10 mouse cellular contexts compared by ENCODE assay signal in genomic region chr11:62757143-62757507, GRCm38 (mm10). TPM values are rescaled to one million over a fixed set of nuclear protein-coding genes. Genes with fewer than 3 reads are reported as not detected.
A peak's percentile ranks its signal among the peaks of the same experiment; 100 is the strongest.
DNase-seq lines count a peak whose midpoint lies in the region; ATAC-seq lines count a peak whose summit lies in the region.
"Had no signal": no experiment of that assay in that cellular context is flagged by ENCODE, and none has a peak within 500 bp of the region (broad histone marks: within the 10 kb centered on the region; RNA-seq: fewer than 3 reads in every experiment).

No protein-coding gene starts in this region.

- no peak for DNase-seq in kidney, postnatal 14 days
- no peak for DNase-seq in adrenal gland, adult 8-10 months
- no peak for DNase-seq in thymus, postnatal 14 days
- no peak for DNase-seq in frontal cortex, postnatal 10 days (ENCODE audit: low spot score in 2 of 2)

- 0 out of 2 replicates have a peak, but pooled peaks have one; percentile 10 for ATAC-seq in kidney, embryonic 15.5 days (replicated peaks; ENCODE audit: low FRiP score)
- ATAC-seq in embryonic facial prominence, embryonic 15.5 days (ENCODE audit: insufficient number of reproducible peaks, low FRiP score, low TSS enrichment, low read depth), result 0 out of 2 replicates have a peak, but pooled peaks have one; percentile 15
- ATAC-seq in intestine, embryonic 16.5 days, result peak; percentile 37
- ATAC-seq in midbrain, embryonic 16.5 days, result peak; percentile 57; the same call in 1 of the 2 replicates

- WGBS in kidney, embryonic 15.5 days, result 6% methylated on average over 7 of the region's 7 CpGs
- WGBS in embryonic facial prominence, embryonic 15.5 days, result 4% methylated on average over 7 of the region's 7 CpGs
- 9% methylated on average over 7 of the region's 7 CpGs for WGBS in intestine, embryonic 16.5 days
- WGBS in midbrain, embryonic 16.5 days, result 6% methylated on average over 7 of the region's 7 CpGs

- H3K4me1 ChIP-seq in kidney, embryonic 15.5 days, result peaks cover 12% of the 10 kb centered on the region
- peaks cover 9% of the 10 kb centered on the region for H3K4me1 ChIP-seq in embryonic facial prominence, embryonic 15.5 days
- H3K4me1 ChIP-seq in intestine, embryonic 16.5 days (ENCODE audit: control insufficient read depth, insufficient read depth, low read length), result peaks cover 7% of the 10 kb centered on the region
- H3K4me1 ChIP-seq in midbrain, embryonic 16.5 days (ENCODE audit: control insufficient read depth, insufficient read depth, low read length), result no peaks in the 10 kb centered on the region

- peak overlapping the region; percentile 52 for H3K4me2 ChIP-seq in kidney, embryonic 15.5 days
- peak overlapping the region; percentile 59 for H3K4me2 ChIP-seq in embryonic facial prominence, embryonic 15.5 days (replicated peaks)
- H3K4me2 ChIP-seq in intestine, embryonic 16.5 days (ENCODE audit: low read depth, low read length), result peak overlapping the region; percentile 61
- H3K4me2 ChIP-seq in midbrain, embryonic 16.5 days (ENCODE audit: low read length), result peak overlapping the region; percentile 65

- no peaks in the 10 kb centered on the region for H3K36me3 ChIP-seq in kidney, embryonic 15.5 days
- H3K36me3 ChIP-seq in embryonic facial prominence, embryonic 15.5 days, result no peaks in the 10 kb centered on the region
- H3K36me3 ChIP-seq in intestine, embryonic 16.5 days (ENCODE audit: control insufficient read depth, insufficient read depth, low read length), result no peaks in the 10 kb centered on the region
- H3K36me3 ChIP-seq in midbrain, embryonic 16.5 days (ENCODE audit: control insufficient read depth, insufficient read depth, low read length), result no peaks in the 10 kb centered on the region

- H3K4me3 ChIP-seq in kidney, embryonic 15.5 days (replicated peaks), result peak overlapping the region; percentile 24
- peak overlapping the region; percentile 37 for H3K4me3 ChIP-seq in embryonic facial prominence, embryonic 15.5 days (replicated peaks)
- peak overlapping the region; percentile 33 for H3K4me3 ChIP-seq in intestine, embryonic 16.5 days (ENCODE audit: low read length)
- peak overlapping the region; percentile 40 for H3K4me3 ChIP-seq in midbrain, embryonic 16.5 days (ENCODE audit: low read depth, low read length)

- no peak overlapping the region for H3K27ac ChIP-seq in kidney, embryonic 15.5 days
- H3K27ac ChIP-seq in embryonic facial prominence, embryonic 15.5 days (replicated peaks), result no peak overlapping the region
- no peak overlapping the region for H3K27ac ChIP-seq in intestine, embryonic 16.5 days (ENCODE audit: low read length)
- no peak overlapping the region for H3K27ac ChIP-seq in midbrain, embryonic 16.5 days (ENCODE audit: low read length)

- no peaks in the 10 kb centered on the region for H3K9me3 ChIP-seq in kidney, embryonic 15.5 days (replicated peaks)
- H3K9me3 ChIP-seq in embryonic facial prominence, embryonic 15.5 days (replicated peaks), result no peaks in the 10 kb centered on the region
- H3K9me3 ChIP-seq in intestine, embryonic 16.5 days (ENCODE audit: control insufficient read depth, low read length), result no peaks in the 10 kb centered on the region
- H3K9me3 ChIP-seq in midbrain, embryonic 16.5 days (replicated peaks; ENCODE audit: control insufficient read depth, low read length, poor library complexity, severe bottlenecking), result no peaks in the 10 kb centered on the region

- 0 out of 2 replicates have a peak overlapping the region, but pooled peaks have one; percentile 0 for H3K9ac ChIP-seq in kidney, embryonic 15.5 days
- H3K9ac ChIP-seq in embryonic facial prominence, embryonic 15.5 days, result no peak overlapping the region; the same call in 1 of the 2 replicates
- H3K9ac ChIP-seq in intestine, embryonic 16.5 days (ENCODE audit: low read depth, low read length), result peak overlapping the region; percentile 52
- H3K9ac ChIP-seq in midbrain, embryonic 16.5 days (ENCODE audit: low read depth, low read length), result peak overlapping the region; percentile 62

- H3K27me3 ChIP-seq in kidney, embryonic 15.5 days, result peaks cover 14% of the 10 kb centered on the region
- H3K27me3 ChIP-seq in embryonic facial prominence, embryonic 15.5 days, result no peaks in the 10 kb centered on the region; the same call in 1 of the 2 replicates
- H3K27me3 ChIP-seq in intestine, embryonic 16.5 days (replicated peaks; ENCODE audit: control insufficient read depth, insufficient read depth, low read length), result no peaks in the 10 kb centered on the region
- no peaks in the 10 kb centered on the region for H3K27me3 ChIP-seq in midbrain, embryonic 16.5 days (ENCODE audit: control insufficient read depth, insufficient read depth, low read depth, low read length)

RNA-seq across cellular contexts. Expression of gene Gm10428, which starts 4.2 kb away (rescaled TPM):
- not detected in 2 replicates for polyA plus RNA-seq in kidney, embryonic 15.5 days (2015; fragmentation: Nextera tagmentation; extraction: Ambion mirVana)
- polyA plus RNA-seq in embryonic facial prominence, embryonic 15.5 days (2015; fragmentation: Nextera tagmentation; extraction: Ambion mirVana), result not detected in 2 replicates
- not detected in 2 replicates for polyA plus RNA-seq in intestine, embryonic 16.5 days (2015; fragmentation: Nextera tagmentation; extraction: Ambion mirVana)
- polyA plus RNA-seq in midbrain, embryonic 16.5 days (2015; fragmentation: Nextera tagmentation; extraction: Ambion mirVana), result not detected in 2 replicates
- total RNA-seq in adrenal gland, adult 8-10 months (2022), result not detected
- total RNA-seq: gastrocnemius, postnatal 14 days had no signal
- polyA plus RNA-seq: lung, adult 2 months had no signal

RNA-seq across cellular contexts. Expression of gene Zfp287, which starts 25.4 kb away (rescaled TPM):
- polyA plus RNA-seq in kidney, embryonic 15.5 days (2015; fragmentation: Nextera tagmentation; extraction: Ambion mirVana), result 8.6 and 8.9 TPM in 2 replicates
- 9.1 and 10.5 TPM in 2 replicates for polyA plus RNA-seq in embryonic facial prominence, embryonic 15.5 days (2015; fragmentation: Nextera tagmentation; extraction: Ambion mirVana)
- polyA plus RNA-seq in intestine, embryonic 16.5 days (2015; fragmentation: Nextera tagmentation; extraction: Ambion mirVana), result 4.2 and 4.7 TPM in 2 replicates
- polyA plus RNA-seq in midbrain, embryonic 16.5 days (2015; fragmentation: Nextera tagmentation; extraction: Ambion mirVana), result 22.5 and 26.3 TPM in 2 replicates
- total RNA-seq in adrenal gland, adult 8-10 months (2022), result 1 to 10 TPM; 4.5 to 9.8 (median 6.8) TPM

RNA-seq across cellular contexts. Expression of gene Zfp286, which starts 32.1 kb away (rescaled TPM):
- 17.6 and 17.8 TPM in 2 replicates for polyA plus RNA-seq in kidney, embryonic 15.5 days (2015; fragmentation: Nextera tagmentation; extraction: Ambion mirVana)
- 22.4 and 23.4 TPM in 2 replicates for polyA plus RNA-seq in embryonic facial prominence, embryonic 15.5 days (2015; fragmentation: Nextera tagmentation; extraction: Ambion mirVana)
- polyA plus RNA-seq in intestine, embryonic 16.5 days (2015; fragmentation: Nextera tagmentation; extraction: Ambion mirVana), result 7.9 and 10.5 TPM in 2 replicates
- 32.5 and 34.1 TPM in 2 replicates for polyA plus RNA-seq in midbrain, embryonic 16.5 days (2015; fragmentation: Nextera tagmentation; extraction: Ambion mirVana)
- 1 to 10 TPM; 2.9 to 4.8 (median 4.3) TPM for total RNA-seq in adrenal gland, adult 8-10 months (2022)
